Mouse (Mus musculus): ENCODE results near the gene Spred2. TPM values are rescaled to one million over a fixed set of nuclear protein-coding genes. Genes with fewer than 3 reads are reported as not detected.

The Spred2 gene
- polyA plus RNA-seq, 2 experiments, result 1.0 to 3.1 TPM

DNA sequence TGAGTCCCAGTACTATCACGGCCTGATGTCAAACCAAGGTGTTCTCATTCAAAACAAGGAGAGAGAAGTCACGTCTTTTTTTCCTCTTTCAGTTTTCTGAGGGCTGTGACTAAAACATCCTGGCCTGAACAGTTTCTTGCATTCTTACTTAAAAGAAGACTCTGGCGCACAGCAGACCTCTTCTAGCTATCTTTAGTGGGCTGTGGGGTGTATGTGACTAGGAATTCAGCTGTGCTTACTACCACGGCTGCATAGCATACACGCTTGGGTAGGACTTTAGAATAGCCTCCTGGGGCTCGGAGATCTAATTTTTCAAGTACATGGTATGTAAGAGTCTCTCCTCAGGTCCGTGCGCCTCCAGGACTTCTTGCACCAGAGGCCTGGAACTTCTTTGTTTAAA is 26.0 kb downstream of the Spred2 start:
- TF ChIP-seq EP300 (IDR thresholded peaks at IDR 0.05; ENCODE audit: low read depth) (no peak), CTCF (IDR thresholded peaks at IDR 0.05; ENCODE audit: low read depth) (no peak)
- H3K4me1 ChIP-seq (replicated peaks; ENCODE audit: control insufficient read depth in 2 of 2, insufficient read depth in 2 of 2, low read length in 1 of 2), result peaks cover 0 to 37% of the 10 kb centered on the region in 2 experiments; a peak in 3 of 4 replicates
- ATAC-seq (ENCODE audit: insufficient read depth) (no peak), DNase-seq (ENCODE audit: low read depth in 3 of 3, low spot score in 3 of 3) (no peak)
- no peaks in the 10 kb centered on the region for H3K27me3 ChIP-seq (ENCODE audit: control insufficient read depth, insufficient read depth, low read length)
- no peak overlapping the region for H3K27ac ChIP-seq
- 75% methylated on average over 8 of the region's 8 CpGs for WGBS (ENCODE audit: insufficient replicate concordance)
- H3K9ac ChIP-seq (replicated peaks), result no peak overlapping the region
- H3K4me3 ChIP-seq (ENCODE audit: insufficient read depth in 1 of 2, low read depth in 2 of 2, low read length in 2 of 2), result no peak overlapping the region
- no peaks in the 10 kb centered on the region for H3K9me3 ChIP-seq (ENCODE audit: control insufficient read depth, low read length)
- H3K36me3 ChIP-seq (replicated peaks; ENCODE audit: control insufficient read depth, insufficient read depth, low read depth), result no peaks in the 10 kb centered on the region
- no peak overlapping the region for H3K4me2 ChIP-seq (ENCODE audit: low read depth)

DNA sequence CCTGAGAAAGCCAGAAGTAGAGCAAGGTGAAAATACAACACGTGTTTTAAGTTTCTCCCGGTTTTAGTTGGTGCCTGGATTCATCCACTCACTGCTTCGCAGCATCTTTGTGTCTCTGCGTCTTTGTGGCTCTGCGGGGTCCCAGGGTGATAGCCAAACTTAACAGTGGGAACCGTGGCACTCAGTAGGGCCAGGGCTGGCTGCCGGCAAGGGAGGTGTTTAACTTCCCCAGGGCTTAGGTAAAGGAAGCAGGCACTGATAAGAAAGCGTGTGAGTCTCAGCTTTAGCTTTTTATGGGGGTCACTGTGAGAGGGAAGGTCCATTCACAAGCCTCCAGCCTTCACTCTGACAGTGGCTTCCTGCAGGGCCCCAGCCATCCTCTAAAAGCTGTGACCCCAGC is 28.8 kb downstream of the Spred2 start:
- Histone ChIP-seq H3K4me3 (ENCODE audit: insufficient read depth in 1 of 2, low read depth in 2 of 2, low read length in 2 of 2) (no peak overlapping the region), H3K9ac (replicated peaks) (no peak overlapping the region), H3K4me2 (ENCODE audit: low read depth) (no peak overlapping the region), H3K9me3 (ENCODE audit: control insufficient read depth, low read length) (no peaks in the 10 kb centered on the region), H3K27ac (no peak overlapping the region), H3K36me3 (replicated peaks; ENCODE audit: control insufficient read depth, insufficient read depth, low read depth) (no peaks in the 10 kb centered on the region), H3K27me3 (ENCODE audit: control insufficient read depth, insufficient read depth, low read length) (no peaks in the 10 kb centered on the region), H3K4me1 (replicated peaks; ENCODE audit: control insufficient read depth in 2 of 2, insufficient read depth in 2 of 2, low read length in 1 of 2) (peaks cover 0 to 34% of the 10 kb centered on the region in 2 experiments; a peak in 3 of 4 replicates)
- ATAC-seq (ENCODE audit: insufficient read depth) (no peak), DNase-seq (ENCODE audit: low read depth in 3 of 3, low spot score in 3 of 3) (no peak)
- TF ChIP-seq CTCF (IDR thresholded peaks at IDR 0.05; ENCODE audit: low read depth) (no peak), EP300 (IDR thresholded peaks at IDR 0.05; ENCODE audit: low read depth) (no peak)
- WGBS (ENCODE audit: insufficient replicate concordance), result 13% methylated on average over 8 of the region's 8 CpGs

DNA sequence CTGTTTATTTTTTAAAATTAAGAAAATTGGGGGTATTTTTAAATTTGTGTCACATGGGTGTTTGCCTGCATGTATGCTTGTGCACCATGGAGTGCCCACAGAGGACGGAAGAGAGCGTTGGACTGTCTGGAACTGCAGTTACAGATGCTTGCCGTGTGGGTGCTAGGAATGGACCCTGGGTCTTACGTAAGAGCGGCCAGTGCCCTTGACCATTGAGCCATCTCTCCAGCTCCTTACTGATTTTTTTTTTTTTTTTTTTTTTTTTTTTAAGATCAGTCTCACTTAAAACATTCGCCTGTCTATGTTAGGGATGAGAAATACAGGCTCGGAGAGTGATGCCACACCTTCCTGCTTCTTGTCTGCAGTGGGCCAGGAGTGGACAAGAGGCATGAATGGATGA is 29.7 kb downstream of the Spred2 start:
- ATAC-seq (ENCODE audit: insufficient read depth) (no peak), DNase-seq (ENCODE audit: low read depth in 3 of 3, low spot score in 3 of 3) (no peak)
- 79% methylated on average over 7 of the region's 7 CpGs for WGBS (ENCODE audit: insufficient replicate concordance)
- TF ChIP-seq CTCF (IDR thresholded peaks at IDR 0.05; ENCODE audit: low read depth), result no peak
- no peak overlapping the region for H3K4me3 ChIP-seq (ENCODE audit: insufficient read depth in 1 of 2, low read depth in 2 of 2, low read length in 2 of 2)
- no peak overlapping the region for H3K27ac ChIP-seq
- no peak overlapping the region for H3K4me2 ChIP-seq (ENCODE audit: low read depth)
- H3K9me3 ChIP-seq (ENCODE audit: control insufficient read depth, low read length), result no peaks in the 10 kb centered on the region
- no peaks in the 10 kb centered on the region for H3K27me3 ChIP-seq (ENCODE audit: control insufficient read depth, insufficient read depth, low read length)
- no peak overlapping the region for H3K9ac ChIP-seq (replicated peaks)
- peaks cover 0 to 33% of the 10 kb centered on the region in 2 experiments; a peak in 3 of 4 replicates for H3K4me1 ChIP-seq (replicated peaks; ENCODE audit: control insufficient read depth in 2 of 2, insufficient read depth in 2 of 2, low read length in 1 of 2)
- H3K36me3 ChIP-seq (replicated peaks; ENCODE audit: control insufficient read depth, insufficient read depth, low read depth), result no peaks in the 10 kb centered on the region

DNA sequence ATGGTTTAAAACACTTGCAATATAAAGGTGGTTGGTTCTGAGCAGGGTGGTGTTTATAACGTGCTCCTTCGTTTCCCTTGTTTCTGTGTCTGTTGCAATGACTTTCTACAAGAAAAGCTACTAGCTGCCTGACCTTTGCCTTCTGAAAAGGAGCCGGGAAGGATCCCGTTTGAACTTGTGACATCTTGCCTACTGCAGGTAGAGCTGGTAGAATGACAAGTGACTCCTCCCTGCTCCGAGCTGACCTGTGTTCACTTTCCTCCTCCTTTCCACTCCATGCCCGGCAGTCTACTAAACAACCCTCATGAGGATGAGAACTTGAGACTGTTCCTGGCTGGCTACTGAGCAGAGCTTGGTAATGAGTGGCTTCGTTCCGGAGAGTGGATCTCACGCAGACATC is 30.9 kb downstream of the Spred2 start:
- no peak for DNase-seq (ENCODE audit: low read depth in 3 of 3, low spot score in 3 of 3)
- 70% methylated on average over 9 of the region's 9 CpGs for WGBS (ENCODE audit: insufficient replicate concordance)
- no peak overlapping the region for H3K4me2 ChIP-seq (ENCODE audit: low read depth)
- no peak for ATAC-seq (ENCODE audit: insufficient read depth)
- no peak overlapping the region for H3K27ac ChIP-seq
- TF ChIP-seq CTCF (IDR thresholded peaks at IDR 0.05; ENCODE audit: low read depth) (no peak), EP300 (IDR thresholded peaks at IDR 0.05; ENCODE audit: low read depth) (no peak)
- H3K27me3 ChIP-seq (ENCODE audit: control insufficient read depth, insufficient read depth, low read length), result no peaks in the 10 kb centered on the region
- no peaks in the 10 kb centered on the region for H3K36me3 ChIP-seq (replicated peaks; ENCODE audit: control insufficient read depth, insufficient read depth, low read depth)
- H3K4me1 ChIP-seq (replicated peaks; ENCODE audit: control insufficient read depth in 2 of 2, insufficient read depth in 2 of 2, low read length in 1 of 2), result peaks cover 0 to 24% of the 10 kb centered on the region in 2 experiments; a peak in 3 of 4 replicates
- no peak overlapping the region for H3K9ac ChIP-seq (replicated peaks)
- no peak overlapping the region for H3K4me3 ChIP-seq (ENCODE audit: insufficient read depth in 1 of 2, low read depth in 2 of 2, low read length in 2 of 2)
- H3K9me3 ChIP-seq (ENCODE audit: control insufficient read depth, low read length), result no peaks in the 10 kb centered on the region

DNA sequence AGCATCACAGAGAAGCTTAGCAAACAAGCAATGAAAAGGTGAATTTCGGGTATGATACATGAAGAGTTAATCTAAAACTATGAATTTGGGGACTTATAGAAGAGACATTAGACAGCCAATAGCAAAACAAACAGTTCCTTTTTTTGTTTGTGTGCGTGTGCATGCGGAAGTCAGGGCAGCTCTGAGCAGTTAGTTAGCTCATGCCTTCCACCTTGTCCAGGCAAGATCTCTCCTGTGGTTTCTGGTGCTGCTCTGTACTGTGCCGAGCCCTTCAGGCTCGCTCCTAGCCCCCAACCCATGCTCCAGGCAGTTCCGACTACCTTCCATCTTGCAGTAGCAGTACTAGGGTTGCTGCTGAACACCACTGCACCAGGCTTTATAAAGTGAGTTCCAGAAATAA is 31.5 kb downstream of the Spred2 start:
- 38% methylated on average over 6 of the region's 6 CpGs for WGBS (ENCODE audit: insufficient replicate concordance)
- no peaks in the 10 kb centered on the region for H3K27me3 ChIP-seq (ENCODE audit: control insufficient read depth, insufficient read depth, low read length)
- H3K27ac ChIP-seq, result no peak overlapping the region
- ATAC-seq (ENCODE audit: insufficient read depth), result no peak
- H3K4me3 ChIP-seq (ENCODE audit: insufficient read depth in 1 of 2, low read depth in 2 of 2, low read length in 2 of 2), result no peak overlapping the region
- H3K4me2 ChIP-seq (ENCODE audit: low read depth), result no peak overlapping the region
- H3K36me3 ChIP-seq (replicated peaks; ENCODE audit: control insufficient read depth, insufficient read depth, low read depth), result no peaks in the 10 kb centered on the region
- no peak for DNase-seq (ENCODE audit: low read depth in 3 of 3, low spot score in 3 of 3)
- H3K4me1 ChIP-seq (replicated peaks; ENCODE audit: control insufficient read depth in 2 of 2, insufficient read depth in 2 of 2, low read length in 1 of 2), result peaks cover 0 to 21% of the 10 kb centered on the region in 2 experiments; a peak in 3 of 4 replicates
- H3K9ac ChIP-seq (replicated peaks), result no peak overlapping the region
- no peak for TF ChIP-seq CTCF (IDR thresholded peaks at IDR 0.05; ENCODE audit: low read depth)
- TF ChIP-seq EP300 (IDR thresholded peaks at IDR 0.05; ENCODE audit: low read depth), result no peak
- no peaks in the 10 kb centered on the region for H3K9me3 ChIP-seq (ENCODE audit: control insufficient read depth, low read length)
